Mouse (Mus musculus) kidney, adult 18-20 months (tissue): ENCODE data around the gene Toporsl.

Source experiments
- DNase-seq: peaks from one replicate; pipeline ENCODE4 v3.0.0; 2021

Gene Toporsl

DNA sequence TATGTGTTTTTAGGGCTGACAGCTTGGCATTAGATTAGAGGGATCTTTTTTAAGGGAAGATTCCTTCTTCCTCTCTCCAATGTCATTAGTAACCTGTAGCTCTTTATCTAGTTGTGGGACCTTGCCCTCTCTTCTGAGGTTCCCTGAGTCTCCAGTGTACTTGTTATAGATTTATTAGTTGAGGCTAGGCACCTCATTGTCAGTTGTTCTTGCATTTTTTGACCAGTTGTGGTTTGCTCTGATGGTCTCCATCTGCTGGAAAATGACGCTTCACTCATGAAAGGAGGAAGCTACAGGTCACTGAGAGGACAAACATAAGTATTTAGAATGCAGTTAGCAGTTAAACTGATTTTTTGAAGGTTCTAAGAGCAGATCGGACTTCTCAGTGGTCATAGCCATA is at the start of gene Toporsl:
Gene Toporsl, plus strand, starts transcription at position 348 of the 400 bp plus-strand sequence.
- no peak for DNase-seq

DNA sequence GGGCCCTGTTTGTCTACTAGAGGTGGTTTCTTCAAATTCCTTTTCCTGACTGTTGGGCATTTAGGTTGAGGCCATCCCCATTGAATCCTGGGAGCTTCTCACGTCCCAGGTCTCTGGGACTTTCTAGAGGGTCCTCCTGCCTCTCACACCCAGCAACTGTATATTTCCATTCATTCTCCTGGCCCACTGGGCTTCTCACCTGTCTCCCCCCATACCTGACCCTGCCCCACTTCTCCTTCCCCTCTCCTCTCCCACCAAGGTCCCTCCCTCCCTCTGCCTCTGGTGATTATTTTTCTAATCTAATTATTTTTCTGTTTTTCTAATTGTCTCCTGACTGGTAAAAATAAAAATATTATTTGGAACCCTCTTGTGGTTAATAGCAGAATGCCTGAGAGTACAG is 38.4 kb upstream of the Toporsl start:
- no peak for DNase-seq

DNA sequence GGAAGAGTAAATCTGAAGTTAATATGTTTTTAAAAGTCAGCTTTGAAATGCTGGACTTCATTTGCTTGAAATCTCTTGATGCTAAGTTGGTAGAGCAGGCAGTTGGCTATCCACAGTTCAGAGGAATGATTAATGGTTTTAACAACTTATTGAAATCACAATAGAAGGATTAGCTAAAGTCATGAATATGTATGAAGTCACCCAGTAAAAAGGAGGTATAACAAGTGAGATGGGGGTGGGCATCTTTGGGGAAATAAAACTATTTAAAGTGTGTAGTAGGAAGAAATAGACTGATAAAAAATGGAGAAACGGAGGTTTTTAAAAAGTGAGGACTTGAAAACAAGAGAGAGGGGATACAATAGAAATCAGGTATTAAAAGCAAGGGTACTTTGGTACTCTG is 38.0 kb upstream of the Toporsl start:
- no peak for DNase-seq

DNA sequence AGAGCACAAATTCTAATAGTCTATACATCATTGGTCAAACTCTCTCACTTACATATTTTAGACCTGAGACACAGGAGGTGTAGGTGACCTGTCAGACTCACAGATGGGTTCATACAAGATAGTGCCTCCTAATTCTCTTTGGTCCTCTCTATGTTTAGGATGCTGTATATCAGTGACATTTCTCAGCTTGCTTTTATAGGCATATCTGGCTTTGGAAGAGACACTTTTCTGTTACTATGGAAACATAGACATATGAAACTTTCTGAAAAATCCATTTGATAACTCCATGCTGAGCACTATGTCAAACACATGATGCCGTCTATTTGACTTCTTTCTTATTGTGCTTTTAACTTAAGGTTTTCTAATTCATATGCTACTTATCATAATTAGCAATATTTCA is 32.2 kb upstream of the Toporsl start:
- no peak for DNase-seq

DNA sequence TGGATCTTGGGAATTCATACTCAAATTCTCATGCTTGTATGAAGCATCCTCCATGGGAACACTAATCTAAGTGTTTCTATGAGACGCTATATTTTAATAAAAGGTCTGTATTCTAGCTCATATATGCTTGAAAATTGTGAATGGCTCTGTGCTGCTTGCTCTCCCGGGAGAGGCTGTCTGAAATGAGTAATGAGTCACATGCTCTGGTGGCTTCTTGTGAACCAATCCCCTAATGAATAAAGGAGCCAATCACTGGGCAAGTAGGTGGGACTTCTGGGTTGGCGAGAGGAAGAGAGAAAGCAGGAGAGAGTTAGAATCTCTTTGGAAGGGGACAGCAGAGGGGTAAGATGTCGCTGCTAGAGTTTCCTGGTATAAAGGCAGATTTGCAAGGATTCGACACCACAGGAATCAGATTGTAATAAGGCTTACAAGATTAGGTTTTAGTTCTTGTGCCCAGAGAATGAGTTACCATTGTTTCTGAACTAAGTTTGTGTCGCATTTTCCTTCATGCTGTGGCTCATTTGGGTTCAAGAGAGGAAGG is 9.8 kb upstream of the Toporsl start:
- DNase-seq, result no peak

DNA sequence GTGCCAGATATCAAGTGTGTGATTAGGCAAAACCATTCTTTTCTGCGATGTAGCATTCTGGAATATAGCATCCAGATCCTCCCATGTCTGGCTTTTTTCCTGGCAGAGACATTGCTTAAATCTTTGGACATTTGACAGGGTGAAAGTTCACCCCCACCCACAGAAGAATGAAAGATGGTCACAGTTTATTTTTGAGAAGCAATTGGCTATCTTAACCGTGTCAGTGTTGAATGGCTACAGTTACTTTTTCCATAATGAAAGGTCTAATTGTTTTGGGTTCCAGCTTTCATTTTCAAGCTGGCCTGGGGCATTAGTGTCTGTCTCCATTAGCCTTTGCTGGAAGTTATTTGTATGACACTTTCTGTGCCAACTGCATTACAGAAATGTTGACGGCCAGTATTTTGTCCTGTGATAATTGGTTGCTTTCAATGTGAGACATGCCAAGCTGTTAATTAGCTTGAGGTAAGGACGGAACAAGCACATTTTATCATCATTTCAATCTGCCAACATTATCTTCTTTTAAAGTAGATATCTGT is 2.2 kb upstream of the Toporsl start:
- no peak for DNase-seq

DNA sequence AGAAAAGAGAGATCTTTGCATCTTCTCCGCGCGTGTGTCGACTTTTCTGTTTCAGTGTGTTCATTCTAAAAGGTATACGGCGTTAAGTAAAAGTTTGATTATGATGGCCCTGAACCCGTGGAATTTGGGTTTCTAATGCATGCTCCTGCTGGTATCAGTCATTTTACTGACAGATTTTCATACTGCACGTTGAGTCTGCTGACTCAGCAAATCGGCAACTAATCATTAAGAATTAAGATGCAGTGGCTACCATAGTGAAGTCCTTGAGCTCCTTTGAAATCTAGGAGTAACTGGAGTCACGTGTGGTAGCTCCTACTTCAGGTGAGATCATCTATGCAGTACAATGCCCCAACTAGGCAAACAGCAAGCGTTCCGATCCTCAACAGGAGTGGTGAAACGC is 1.4 kb upstream of the Toporsl start:
- no peak for DNase-seq

DNA sequence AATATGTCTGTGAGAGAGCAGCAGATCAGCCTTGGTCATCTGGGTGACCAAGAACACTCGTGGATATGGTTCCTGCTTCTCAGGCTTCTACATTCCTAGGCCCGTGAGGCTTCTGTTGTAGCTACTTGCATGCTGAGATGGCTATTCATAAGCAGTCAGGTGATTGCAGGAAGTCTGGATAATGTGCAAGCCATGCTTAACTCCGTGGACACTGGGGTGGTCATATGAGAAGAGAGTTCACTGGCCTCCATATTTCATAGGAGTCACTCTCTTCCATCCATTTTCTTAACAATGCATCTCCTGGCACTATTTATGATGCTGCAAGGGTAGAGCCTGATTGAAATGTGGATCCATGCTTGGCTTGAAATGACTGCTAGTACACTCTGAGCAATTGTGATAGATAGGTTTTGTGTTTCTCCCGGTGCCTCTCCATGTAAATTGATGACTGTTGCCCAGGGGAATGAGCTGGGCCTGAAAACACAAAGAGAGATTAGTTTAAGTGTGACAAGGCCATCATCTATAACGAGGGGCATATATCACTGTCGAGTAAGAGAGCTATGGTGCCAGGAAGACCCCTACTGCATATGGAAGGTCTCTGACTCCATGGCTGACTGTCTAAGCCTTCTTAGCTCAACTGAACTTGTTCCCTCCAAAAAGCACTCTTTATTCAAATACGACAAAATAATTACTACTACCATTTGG is 2.3 kb downstream of the Toporsl start:
- DNase-seq, result no peak

DNA sequence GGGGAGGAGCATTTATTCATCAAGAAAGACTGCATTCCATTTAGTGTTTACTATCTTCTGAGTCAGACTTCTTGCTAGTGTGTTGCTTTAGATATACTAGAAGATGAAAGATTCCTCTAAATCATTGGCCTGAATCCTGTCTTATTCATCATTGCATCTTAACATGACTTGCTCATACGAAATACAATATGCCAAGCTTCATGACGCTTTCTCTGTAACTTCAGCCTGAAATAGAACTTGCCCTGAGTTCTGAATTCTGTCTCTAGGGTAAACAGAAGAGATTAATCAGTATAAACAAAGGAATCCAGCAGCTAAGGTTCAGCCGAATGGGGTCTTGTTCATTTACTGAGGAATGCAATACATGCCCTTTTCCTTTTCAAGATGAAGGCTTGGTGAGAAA is 10.8 kb downstream of the Toporsl start:
- no peak for DNase-seq

DNA sequence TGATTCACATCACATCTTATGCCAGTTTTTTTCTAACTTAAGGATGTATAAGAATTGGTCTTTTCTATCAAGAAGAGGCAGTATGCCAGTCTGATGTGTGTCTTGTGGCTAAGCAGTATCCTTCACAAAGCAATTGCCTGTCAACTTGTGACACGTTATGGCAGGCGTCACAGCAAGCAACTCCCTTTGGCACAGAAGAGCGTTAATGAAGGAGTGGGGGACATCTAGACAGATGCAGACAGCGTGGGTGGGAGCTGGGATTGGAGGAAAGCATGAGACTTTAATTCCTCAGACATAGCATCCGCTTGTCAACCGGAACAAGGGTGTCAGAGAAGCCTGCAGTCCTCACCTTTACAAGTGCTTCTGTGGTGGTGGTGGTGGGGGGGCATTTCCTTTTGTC is 38.9 kb downstream of the Toporsl start:
- DNase-seq, result no peak

DNA sequence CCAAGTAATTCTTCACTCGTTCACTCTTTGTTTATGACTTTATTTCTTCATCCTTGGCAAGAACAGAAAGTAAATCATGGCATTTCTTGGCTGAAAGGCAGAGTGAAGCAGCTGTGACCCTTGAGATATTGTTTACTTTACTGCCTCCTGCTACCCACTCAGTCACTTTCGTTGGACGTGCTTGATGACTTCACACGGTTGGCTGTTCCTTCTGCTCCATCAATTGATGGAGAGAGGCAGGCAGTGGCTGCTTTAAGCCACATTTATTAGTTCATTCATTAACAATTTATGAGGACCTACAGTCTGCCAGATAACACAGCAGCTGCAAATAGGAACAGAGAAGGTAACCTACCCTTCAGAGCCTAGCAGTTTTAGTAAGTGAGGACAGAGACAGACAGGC is 51.7 kb downstream of the Toporsl start:
- no peak for DNase-seq

DNA sequence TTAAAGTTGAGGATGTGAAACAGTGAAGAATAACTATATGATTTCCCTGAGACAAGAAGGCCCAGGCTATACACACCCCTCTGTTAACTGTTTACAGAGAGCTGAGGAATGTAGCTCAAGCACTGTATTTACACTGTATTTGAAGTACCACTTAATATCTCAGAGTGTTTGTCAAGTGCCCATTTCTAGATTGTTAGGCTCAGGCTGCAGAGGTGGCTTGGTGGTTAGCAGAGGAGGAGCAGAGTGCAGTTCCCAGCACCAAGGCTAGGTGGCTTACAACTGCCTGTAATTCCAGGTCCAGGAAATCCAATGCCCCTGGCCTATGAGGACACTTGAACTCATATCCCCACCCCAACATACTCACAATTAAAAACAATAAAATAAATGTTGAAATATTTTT is 63.6 kb downstream of the Toporsl start:
- no peak for DNase-seq

DNA sequence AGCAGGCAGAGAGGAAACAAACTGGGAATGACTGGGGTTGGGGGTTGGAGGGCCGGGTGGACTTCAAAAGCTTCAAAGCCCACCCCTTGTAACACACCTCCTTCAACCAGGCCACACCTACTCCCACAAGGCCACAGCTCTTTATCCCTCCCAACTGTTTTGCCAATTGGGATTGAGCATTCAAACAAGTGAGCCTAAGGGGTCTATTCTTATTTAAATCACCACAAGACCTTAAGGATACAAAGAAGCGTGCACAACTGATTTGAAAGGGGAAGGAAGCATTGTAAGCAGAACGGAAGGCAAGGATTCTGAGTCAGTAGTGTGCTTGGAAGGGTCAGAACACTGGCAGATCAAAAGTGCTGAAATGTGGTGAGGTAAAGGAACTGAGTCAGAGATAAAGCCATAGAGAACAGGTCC is 64.6 kb downstream of the Toporsl start:
- DNase-seq, result no peak

DNA sequence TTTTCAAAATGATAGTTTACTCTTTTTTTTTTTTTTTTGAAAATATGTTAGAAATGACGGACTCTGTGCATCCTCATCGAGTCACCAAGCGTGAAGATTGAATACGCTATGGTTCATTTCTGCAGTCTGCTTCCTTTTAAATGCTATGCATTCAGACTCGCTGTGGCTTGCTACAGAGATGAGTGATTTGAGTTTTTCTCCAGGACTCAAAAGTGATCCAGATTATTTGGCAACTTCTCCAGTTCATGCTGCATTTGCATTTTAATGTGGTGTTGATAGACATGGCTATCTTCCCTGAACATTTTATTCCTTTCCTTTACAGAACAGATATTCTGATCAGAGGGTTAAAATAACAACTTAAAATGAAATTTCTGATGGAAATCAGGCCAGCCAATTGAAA is 65.2 kb downstream of the Toporsl start:
- DNase-seq, result no peak
